Mouse (Mus musculus) hindbrain, embryonic 14.5 days (tissue): ENCODE measurements around the gene Flna. TPM values are rescaled to one million over a fixed set of nuclear protein-coding genes. Genes with fewer than 3 reads are reported as not detected.

Experiments used
- ATAC-seq: fragments of 200-750 bp; cut with Nextera tagmentation; 2 replicates; pipeline ENCODE4 v1.8.0; 2017; ENCODE audit warnings: moderate number of reproducible peaks, mild to moderate bottlenecking, moderate TSS enrichment, moderate library complexity; ENCODE audit not compliant: low FRiP score
- DNase-seq: peaks from one replicate; pipeline ENCODE4 v3.0.0-alpha.2; 2015; ENCODE audit warnings: low spot score
- H3K27ac ChIP-seq: fragments of 300-500 bp; sonication (generic); 2 replicates; pipeline ENCODE4 v1.5.1; 2014; ENCODE audit warnings: mild to moderate bottlenecking, moderate library complexity
- H3K27me3 ChIP-seq: fragments of 300-500 bp; sonication (generic); 2 replicates; pipeline ENCODE4 v1.6.1; 2014; ENCODE audit warnings: mild to moderate bottlenecking, low read length, mixed read lengths; ENCODE audit not compliant: control insufficient read depth, insufficient read depth
- H3K36me3 ChIP-seq: fragments of 300-500 bp; sonication (generic); replicated peaks from 2 replicates; pipeline ENCODE4 v1.6.1; 2014; ENCODE audit not compliant: control insufficient read depth, insufficient read depth
- H3K4me1 ChIP-seq: fragments of 300-500 bp; sonication (generic); replicated peaks from 2 replicates; pipeline ENCODE4 v1.6.1; 2014; ENCODE audit warnings: antibody characterized with exemption, low read length, mixed read lengths; ENCODE audit not compliant: control insufficient read depth, insufficient read depth
- H3K4me2 ChIP-seq: fragments of 300-500 bp; sonication (generic); replicated peaks from 2 replicates; pipeline ENCODE4 v1.6.1; 2014; ENCODE audit warnings: mild to moderate bottlenecking, moderate library complexity
- H3K4me3 ChIP-seq: fragments of 300-500 bp; sonication (generic); replicated peaks from 2 replicates; pipeline ENCODE4 v1.5.1; 2014; ENCODE audit warnings: mild to moderate bottlenecking, low read length
- H3K9ac ChIP-seq: fragments of 300-500 bp; sonication (generic); 2 replicates; pipeline ENCODE4 v1.6.1; 2014
- H3K9me3 ChIP-seq: fragments of 300-500 bp; sonication (generic); 2 replicates; pipeline ENCODE4 v1.6.1; 2016; ENCODE audit warnings: low read length; ENCODE audit not compliant: control insufficient read depth
- WGBS: fragments of 180-500 bp; shearing (Covaris S2); extraction: QIAGEN DNeasy Blood & Tissue Kit; methylation state at CpG from one replicate; pipeline ENCODE4 v1.1.7; 2014; 5-methylcytosine and 5-hydroxymethylcytosine counted together
- polyA plus RNA-seq: library from polyadenylated mRNA; unstranded; fragments of >200 nt; fragmentation: Nextera tagmentation; extraction: Ambion mirVana; gene quantifications from 2 replicates; pipeline ENCODE4 v1.2.1, GENCODE M21; 2014

The Flna gene
- polyA plus RNA-seq, 1 experiment from 2014 or later = 100.0 TPM

GRCm38 (mm10) chrX:74248651-74249050 lies 969 bp downstream of the Flna start:
- no peak overlapping the region for H3K9ac ChIP-seq
- H3K4me1 ChIP-seq = peaks cover 5% of the 10 kb centered on the region; the same call in 1 of the 2 replicates
- H3K9me3 ChIP-seq = no peaks in the 10 kb centered on the region
- no peaks in the 10 kb centered on the region for H3K36me3 ChIP-seq
- H3K4me2 ChIP-seq = peak overlapping the region; percentile 57
- no peaks in the 10 kb centered on the region for H3K27me3 ChIP-seq
- 14% methylated on average over 3 of the region's 3 CpGs for WGBS
- no peak for ATAC-seq
- peak; percentile 68 for DNase-seq
- no peak overlapping the region for H3K4me3 ChIP-seq
- H3K27ac ChIP-seq = no peak overlapping the region

- peak overlapping the region; percentile 61 for H3K4me3 ChIP-seq
- no peaks in the 10 kb centered on the region for H3K27me3 ChIP-seq
- peak; percentile 7 for ATAC-seq
- DNase-seq = no peak
- H3K9ac ChIP-seq = peak overlapping the region; percentile 51
- H3K4me2 ChIP-seq = peak overlapping the region; percentile 74
- peaks cover 13% of the 10 kb centered on the region; the same call in 1 of the 2 replicates for H3K4me1 ChIP-seq
- peak overlapping the region; percentile 67 for H3K27ac ChIP-seq
- peaks cover 14% of the 10 kb centered on the region for H3K36me3 ChIP-seq
- no peaks in the 10 kb centered on the region for H3K9me3 ChIP-seq
- WGBS = 19% methylated on average over 14 of the region's 15 CpGs
These were observed 2.9 kb downstream of the Flna start for GRCm38 (mm10) chrX:74246693-74247092.

GRCm38 (mm10) chrX:74246213-74246681 lies 3.4 kb downstream of the Flna start:
- 17% methylated on average over 38 of the region's 38 CpGs for WGBS
- Histone ChIP-seq H3K27me3 (no peaks in the 10 kb centered on the region), H3K4me3 (peak overlapping the region; percentile 61), H3K4me1 (peaks cover 13% of the 10 kb centered on the region; the same call in 1 of the 2 replicates), H3K27ac (peak overlapping the region; percentile 89), H3K9me3 (no peaks in the 10 kb centered on the region), H3K36me3 (peaks cover 18% of the 10 kb centered on the region), H3K9ac (peak overlapping the region; percentile 86), H3K4me2 (peak overlapping the region; percentile 74)
- ATAC-seq (peak; percentile 89), DNase-seq (peak; percentile 87)

GRCm38 (mm10) chrX:74245687-74246086 lies 3.9 kb downstream of the Flna start:
- no peaks in the 10 kb centered on the region for H3K27me3 ChIP-seq
- no peaks in the 10 kb centered on the region for H3K9me3 ChIP-seq
- H3K9ac ChIP-seq = peak overlapping the region; percentile 86
- DNase-seq (peak; percentile 74), ATAC-seq (peak; percentile 63)
- peak overlapping the region; percentile 89 for H3K27ac ChIP-seq
- peaks cover 13% of the 10 kb centered on the region; the same call in 1 of the 2 replicates for H3K4me1 ChIP-seq
- H3K4me2 ChIP-seq = peak overlapping the region; percentile 74
- H3K36me3 ChIP-seq = peaks cover 24% of the 10 kb centered on the region
- WGBS = 13% methylated on average over 21 of the region's 21 CpGs
- H3K4me3 ChIP-seq = peak overlapping the region; percentile 61

- ATAC-seq (no peak), DNase-seq (no peak)
- H3K9ac ChIP-seq = peak overlapping the region; percentile 86
- H3K4me1 ChIP-seq = peaks cover 13% of the 10 kb centered on the region; the same call in 1 of the 2 replicates
- peak overlapping the region; percentile 74 for H3K4me2 ChIP-seq
- peak overlapping the region; percentile 61 for H3K4me3 ChIP-seq
- 41% methylated on average over 1 of the region's 1 CpGs for WGBS
- no peaks in the 10 kb centered on the region for H3K27me3 ChIP-seq
- no peaks in the 10 kb centered on the region for H3K9me3 ChIP-seq
- peak overlapping the region; percentile 89 for H3K27ac ChIP-seq
- H3K36me3 ChIP-seq = peaks cover 29% of the 10 kb centered on the region
These were observed 4.5 kb downstream of the Flna start for GRCm38 (mm10) chrX:74245107-74245506.

GRCm38 (mm10) chrX:74244614-74245083 lies 5.0 kb downstream of the Flna start:
- Histone ChIP-seq H3K4me1 (peaks cover 13% of the 10 kb centered on the region; the same call in 1 of the 2 replicates), H3K4me2 (peak overlapping the region; percentile 74), H3K4me3 (peak overlapping the region; percentile 61), H3K27me3 (no peaks in the 10 kb centered on the region), H3K9ac (peak overlapping the region; percentile 86), H3K27ac (peak overlapping the region; percentile 89), H3K36me3 (peaks cover 34% of the 10 kb centered on the region), H3K9me3 (no peaks in the 10 kb centered on the region)
- ATAC-seq = peak; percentile 53
- 22% methylated on average over 3 of the region's 3 CpGs for WGBS
- peak; percentile 53 for DNase-seq

GRCm38 (mm10) chrX:74243807-74244206 lies 5.8 kb downstream of the Flna start:
- H3K4me1 ChIP-seq = peaks cover 13% of the 10 kb centered on the region; the same call in 1 of the 2 replicates
- H3K4me2 ChIP-seq = peak overlapping the region; percentile 74
- peaks cover 42% of the 10 kb centered on the region for H3K36me3 ChIP-seq
- peak overlapping the region; percentile 89 for H3K27ac ChIP-seq
- H3K4me3 ChIP-seq = peak overlapping the region; percentile 61
- no peak for ATAC-seq
- DNase-seq = no peak
- 53% methylated on average over 3 of the region's 3 CpGs for WGBS
- H3K9ac ChIP-seq = peak overlapping the region; percentile 86
- no peaks in the 10 kb centered on the region for H3K27me3 ChIP-seq
- no peaks in the 10 kb centered on the region for H3K9me3 ChIP-seq

- Histone ChIP-seq H3K27me3 (no peaks in the 10 kb centered on the region), H3K9me3 (no peaks in the 10 kb centered on the region), H3K27ac (no peak overlapping the region), H3K4me3 (peak overlapping the region; percentile 61), H3K4me1 (peaks cover 13% of the 10 kb centered on the region; the same call in 1 of the 2 replicates), H3K36me3 (peaks cover 47% of the 10 kb centered on the region), H3K4me2 (peak overlapping the region; percentile 74), H3K9ac (no peak overlapping the region; the same call in 1 of the 2 replicates)
- WGBS = 96% methylated on average over 2 of the region's 2 CpGs
- no peak for ATAC-seq
- no peak for DNase-seq
These were observed 6.2 kb downstream of the Flna start for GRCm38 (mm10) chrX:74243396-74243795.

GRCm38 (mm10) chrX:74240332-74240731 lies 9.3 kb downstream of the Flna start:
- no peak overlapping the region for H3K27ac ChIP-seq
- no peaks in the 10 kb centered on the region for H3K9me3 ChIP-seq
- peaks cover 71% of the 10 kb centered on the region for H3K36me3 ChIP-seq
- ATAC-seq (no peak), DNase-seq (no peak)
- WGBS = 95% methylated on average over 4 of the region's 4 CpGs
- H3K4me1 ChIP-seq = peaks cover 13% of the 10 kb centered on the region; the same call in 1 of the 2 replicates
- H3K27me3 ChIP-seq = no peaks in the 10 kb centered on the region
- H3K4me2 ChIP-seq = no peak overlapping the region
- H3K9ac ChIP-seq = no peak overlapping the region
- H3K4me3 ChIP-seq = no peak overlapping the region
